Mouse (Mus musculus) CH12.LX (cell line): ENCODE measurements around the gene Shld1. TPM values are rescaled to one million over a fixed set of nuclear protein-coding genes. Genes with fewer than 3 reads are reported as not detected.

Experiments
- DNase-seq: peaks from one replicate; pipeline ENCODE4 v3.0.0-alpha.2; 2013; ENCODE audit errors: extremely low read depth
- H3K27ac ChIP-seq: 2 replicates; pipeline ENCODE4 v1.5.1; 2012; ENCODE audit warnings: low read depth, mild to moderate bottlenecking, control low read depth, moderate library complexity; ENCODE audit not compliant: insufficient read depth
- H3K27me3 ChIP-seq: replicated peaks from 2 replicates; pipeline ENCODE3; 2012; ENCODE audit warnings: inconsistent platforms
- H3K36me3 ChIP-seq, 2 experiments: replicated peaks in 1 of 2; 2 replicates each; pipeline versions ENCODE3 to v1.6.1; 2012; ENCODE audit warnings: inconsistent platforms in 1 of 2, low read length in 1 of 2, mild to moderate bottlenecking in 1 of 2, mixed read lengths in 1 of 2, moderate library complexity in 1 of 2; ENCODE audit not compliant: control insufficient read depth in 1 of 2, insufficient read depth in 1 of 2
- H3K4me1 ChIP-seq, 2 experiments: 2 replicates each; pipeline ENCODE4 v1.6.1; 2012; ENCODE audit warnings: inconsistent platforms in 1 of 2, moderate library complexity in 1 of 2; ENCODE audit not compliant: insufficient read depth in 2 of 2, control insufficient read depth in 1 of 2
- H3K4me2 ChIP-seq: 2 replicates; pipeline ENCODE4 v1.6.1; 2012; ENCODE audit warnings: low read depth, mild to moderate bottlenecking, control low read depth; ENCODE audit not compliant: poor library complexity, insufficient read depth, severe bottlenecking
- H3K4me3 ChIP-seq, 3 experiments: fragments of 150-350 bp in 1 of 3; sonication (generic) in 1 of 3; replicated peaks in 1 of 3; 2 replicates each; pipeline versions ENCODE3 to v1.5.1; 2011 to 2012; ENCODE audit warnings: low read depth in 2 of 3, low read length in 2 of 3, mild to moderate bottlenecking in 2 of 3, moderate library complexity in 2 of 3, control low read depth in 1 of 3, improper control_type of control experiment in 1 of 3, inconsistent platforms in 1 of 3, mixed read lengths in 1 of 3; ENCODE audit not compliant: poor library complexity in 1 of 3
- H3K79me2 ChIP-seq: replicated peaks from 2 replicates; pipeline ENCODE4 v1.6.1; 2012; ENCODE audit warnings: mild to moderate bottlenecking, moderate library complexity; ENCODE audit not compliant: control insufficient read depth, poor library complexity, insufficient read depth, severe bottlenecking; ENCODE audit errors: extremely low read depth
- H3K9ac ChIP-seq: 2 replicates; pipeline ENCODE4 v1.6.1; 2012; ENCODE audit warnings: low read depth, mild to moderate bottlenecking, control low read depth, moderate library complexity; ENCODE audit not compliant: insufficient read depth
- H3K9me3 ChIP-seq: replicated peaks from 2 replicates; pipeline ENCODE3; 2012; ENCODE audit warnings: low read length, inconsistent platforms, mixed read lengths
- CTCF ChIP-seq, 2 experiments: IDR thresholded peaks in 1 of 2; conservative IDR thresholded peaks in 1 of 2; 2 replicates each; pipeline ENCODE4 v1.5.1; 2011 to 2012; ENCODE audit warnings: low read depth in 2 of 2, low read length in 2 of 2, improper control_type of control experiment in 1 of 2, inconsistent platforms in 1 of 2, mild to moderate bottlenecking in 1 of 2, moderate library complexity in 1 of 2
- E2F4 ChIP-seq: IDR thresholded peaks from 2 replicates; pipeline ENCODE4 v1.6.1; 2011; ENCODE audit warnings: low read depth, low read length, improper control_type of control experiment; ENCODE audit not compliant: insufficient replicate concordance
- HCFC1 ChIP-seq: IDR thresholded peaks from 2 replicates; pipeline ENCODE4 v1.6.1; 2012; ENCODE audit warnings: low read depth, mild to moderate bottlenecking, inconsistent platforms, low read length, improper control_type of control experiment
- IRF4 ChIP-seq: IDR thresholded peaks from 2 replicates; pipeline ENCODE4 v1.6.1; 2014; ENCODE audit warnings: low read depth, mild to moderate bottlenecking, inconsistent platforms, low read length, improper control_type of control experiment
- JUN ChIP-seq: IDR thresholded peaks from 2 replicates; pipeline ENCODE4 v1.6.1; 2011; ENCODE audit warnings: low read depth, mild to moderate bottlenecking, low read length, improper control_type of control experiment, moderate library complexity; ENCODE audit not compliant: insufficient read depth
- JUND ChIP-seq: conservative IDR thresholded peaks from 2 replicates; pipeline ENCODE4 v1.6.1; 2011; ENCODE audit warnings: low read depth, low read length, improper control_type of control experiment
- MAFK ChIP-seq: IDR thresholded peaks from 2 replicates; pipeline ENCODE4 v1.6.1; 2011; ENCODE audit warnings: low read length, improper control_type of control experiment; ENCODE audit not compliant: insufficient replicate concordance
- MAX ChIP-seq: IDR thresholded peaks from 2 replicates; pipeline ENCODE4 v1.6.1; 2011; ENCODE audit warnings: low read length, improper control_type of control experiment
- MEF2A ChIP-seq: IDR thresholded peaks from 2 replicates; pipeline ENCODE4 v1.6.1; 2014; ENCODE audit warnings: low read depth, mild to moderate bottlenecking, inconsistent platforms, low read length, improper control_type of control experiment, borderline replicate concordance
- MYC ChIP-seq: IDR thresholded peaks from 2 replicates; pipeline ENCODE4 v1.6.1; 2011; ENCODE audit warnings: low read depth, mild to moderate bottlenecking, improper control_type of control experiment, low read length
- NELFE ChIP-seq: IDR thresholded peaks from 2 replicates; pipeline ENCODE4 v1.6.1; 2011; ENCODE audit warnings: low read depth, low read length, improper control_type of control experiment
- NRF1 ChIP-seq: IDR thresholded peaks from 2 replicates; pipeline ENCODE4 v1.6.1; 2014; ENCODE audit warnings: low read depth, mild to moderate bottlenecking, inconsistent platforms, low read length, improper control_type of control experiment, moderate library complexity
- POLR2A ChIP-seq: IDR thresholded peaks from 2 replicates; pipeline ENCODE4 v1.6.1; 2011; ENCODE audit warnings: low read depth, mild to moderate bottlenecking, improper control_type of control experiment, low read length
- TCF12 ChIP-seq: IDR thresholded peaks from 2 replicates; pipeline ENCODE4 v1.6.1; 2014; ENCODE audit warnings: low read depth, mild to moderate bottlenecking, inconsistent platforms, low read length, improper control_type of control experiment
- UBTF ChIP-seq: IDR thresholded peaks from 2 replicates; pipeline ENCODE4 v1.6.1; 2012; ENCODE audit warnings: low read depth, mild to moderate bottlenecking, inconsistent platforms, low read length, improper control_type of control experiment, moderate library complexity
- USF1 ChIP-seq: IDR thresholded peaks from 2 replicates; pipeline ENCODE4 v1.6.1; 2014; ENCODE audit warnings: low read depth, mild to moderate bottlenecking, inconsistent platforms, low read length, improper control_type of control experiment
- ZNF384 ChIP-seq: IDR thresholded peaks from 2 replicates; pipeline ENCODE4 v1.6.1; 2012; ENCODE audit warnings: low read depth, low read length, improper control_type of control experiment, inconsistent platforms
- dilution Hi-C: fragments of 300-500 bp; cut with MboI; formaldehyde crosslinking; loops from 2 replicates; pipeline ENCODE4 v1.14.3; 2020; ENCODE audit warnings: low sequenced_read_pairs; ENCODE audit not compliant: extremely low pct_unique_long_range_greater_than_20kb, extremely low pct_ligation_motif_present
- in situ Hi-C: fragments of 300-500 bp; cut with MboI; formaldehyde crosslinking; loops from 3 replicates; pipeline ENCODE4 v1.14.3; 2019; ENCODE audit warnings: low sequenced_read_pairs, low pct_ligation_motif_present, low pct_unique_long_range_greater_than_20kb, mixed read lengths
- polyA plus RNA-seq: library from polyadenylated mRNA; unstranded; fragments of >175 nt; gene quantifications from 2 replicates; pipeline ENCODE4 v1.2.1, GENCODE M21; 2012; ENCODE audit warnings: low read depth; ENCODE audit not compliant: insufficient read length
- total RNA-seq, 2 experiments: library from RNA; depleted of rRNA; stranded (reverse); fragments of 300-350 nt in 1 of 2; fragments of >200 nt in 1 of 2; gene quantifications; 2 replicates each; pipeline ENCODE4 v1.2.3; 2012 to 2014

Gene Shld1
- total and polyA plus RNA-seq, 3 experiments, result 5.7 to 12.6 (median 9.3) TPM

GRCm38 (mm10) chr2:132710488-132710887, 23.8 kb downstream of the Shld1 start:
- peaks cover 0 to 3% of the 10 kb centered on the region in 2 experiments for H3K36me3 ChIP-seq
- H3K4me3 ChIP-seq, result no peak overlapping the region
- dilution Hi-C loops, result no loop called here
- H3K4me2 ChIP-seq, result no peak overlapping the region
- H3K79me2 ChIP-seq, result no peaks in the 10 kb centered on the region
- TF ChIP-seq IRF4, result no peak
- TF ChIP-seq E2F4, result no peak
- TF ChIP-seq TCF12, result no peak
- TF ChIP-seq UBTF, result no peak
- TF ChIP-seq MYC, result no peak
- no peak for TF ChIP-seq POLR2A
- TF ChIP-seq ZNF384, result no peak
- no peak for TF ChIP-seq HCFC1
- no peak for TF ChIP-seq MAFK
- peaks cover 2% of the 10 kb centered on the region for H3K9me3 ChIP-seq
- H3K27me3 ChIP-seq, result no peaks in the 10 kb centered on the region
- no peak overlapping the region for H3K9ac ChIP-seq
- no peak overlapping the region for H3K27ac ChIP-seq
- H3K4me1 ChIP-seq, result peaks cover 12 to 42% of the 10 kb centered on the region in 2 experiments
- no peak for DNase-seq
- in situ Hi-C loops, result loop anchor here (25.0 kb wide), 1 partner anchor 398 kb away; no protein-coding TSS in a partner anchor

- no peak for TF ChIP-seq UBTF
- no peak for TF ChIP-seq CTCF (conservative IDR thresholded peaks at IDR 0.05 in 1 of 2, IDR thresholded peaks at IDR 0.05 in 1 of 2; ENCODE audit: low read depth in 2 of 2, low read length in 2 of 2)
- no peak for TF ChIP-seq USF1
- no peak for TF ChIP-seq JUND
- TF ChIP-seq NELFE, result no peak
- no peak for TF ChIP-seq NRF1
- TF ChIP-seq ZNF384, result no peak
- no peak for TF ChIP-seq HCFC1
- TF ChIP-seq MAFK, result no peak
- TF ChIP-seq E2F4, result no peak
- no peak for TF ChIP-seq MEF2A
- no peak for TF ChIP-seq JUN
- no peak for TF ChIP-seq MAX
Observed at GRCm38 (mm10) chr2:132712061-132712460, 25.3 kb downstream of the Shld1 start.

More at GRCm38 (mm10) chr2:132712061-132712460, 25.3 kb downstream of the Shld1 start:
- H3K79me2 ChIP-seq, result no peaks in the 10 kb centered on the region
- peaks cover 0 to 3% of the 10 kb centered on the region in 2 experiments for H3K36me3 ChIP-seq
- H3K4me2 ChIP-seq, result no peak overlapping the region
- H3K9ac ChIP-seq, result no peak overlapping the region
- H3K27me3 ChIP-seq, result no peaks in the 10 kb centered on the region
- no peak overlapping the region for H3K27ac ChIP-seq
- in situ Hi-C loops (loop anchor here (25.0 kb wide), 1 partner anchor 400 kb away; no protein-coding TSS in a partner anchor), dilution Hi-C loops (no loop called here)
- DNase-seq, result no peak
- H3K4me3 ChIP-seq, result no peak overlapping the region
- peaks cover 19 to 52% of the 10 kb centered on the region in 2 experiments for H3K4me1 ChIP-seq
- peaks cover 2% of the 10 kb centered on the region for H3K9me3 ChIP-seq
